Mouse (Mus musculus): ENCODE measurements around the gene Rsrp1.
"Not testable (repeated sequence)": the region's sequence is repeated elsewhere in the genome, so short reads cannot be mapped to it uniquely, and the experiment has no call there.

Gene Rsrp1

GRCm38 (mm10) chr4:134923258-134924018, at the start of gene Rsrp1:
Gene Rsrp1, plus strand, starts transcription at chr4:134923592.
- peak; percentile 99 for DNase-seq

GRCm38 (mm10) chr4:134876171-134876570, 47.2 kb upstream of the Rsrp1 start:
- DNase-seq, result no peak

- peak; percentile 85 for DNase-seq
Measured at GRCm38 (mm10) chr4:134879410-134879981, 43.9 kb upstream of the Rsrp1 start.

- peak; percentile 26 for DNase-seq
Measured at GRCm38 (mm10) chr4:134880041-134880440, 43.4 kb upstream of the Rsrp1 start.

GRCm38 (mm10) chr4:134883266-134883665, 40.1 kb upstream of the Rsrp1 start:
- peak; percentile 56 for DNase-seq

GRCm38 (mm10) chr4:134883808-134884207, 39.6 kb upstream of the Rsrp1 start:
- DNase-seq, result no peak

- DNase-seq, result no peak
Measured at GRCm38 (mm10) chr4:134884364-134884763, 39.0 kb upstream of the Rsrp1 start.

- DNase-seq, result peak; percentile 76
Measured at GRCm38 (mm10) chr4:134892096-134892495, 31.3 kb upstream of the Rsrp1 start.

- no peak for DNase-seq
Measured at GRCm38 (mm10) chr4:134897256-134897655, 26.1 kb upstream of the Rsrp1 start.

GRCm38 (mm10) chr4:134901126-134901525, 22.3 kb upstream of the Rsrp1 start:
- DNase-seq, result no peak

GRCm38 (mm10) chr4:134903046-134903445, 20.3 kb upstream of the Rsrp1 start:
- no peak for DNase-seq

- not testable (repeated sequence) for DNase-seq
Measured at GRCm38 (mm10) chr4:134911406-134911805, 12.0 kb upstream of the Rsrp1 start.

GRCm38 (mm10) chr4:134913413-134913812, 10.0 kb upstream of the Rsrp1 start:
- DNase-seq, result peak; percentile 83

- no peak for DNase-seq
Measured at GRCm38 (mm10) chr4:134914122-134914863, 9.1 kb upstream of the Rsrp1 start.

GRCm38 (mm10) chr4:134914864-134915209, 8.6 kb upstream of the Rsrp1 start, which contains the start of gene Tmem50a:
Gene Tmem50a, minus strand, starts transcription at chr4:134915024.
- peak; percentile 97 for DNase-seq

- no peak for DNase-seq
Measured at GRCm38 (mm10) chr4:134915223-134916050, 8.0 kb upstream of the Rsrp1 start.

- no peak for DNase-seq
Measured at GRCm38 (mm10) chr4:134917194-134917593, 6.2 kb upstream of the Rsrp1 start.

- peak; percentile 88 for DNase-seq
Measured at GRCm38 (mm10) chr4:134918381-134918780, 5.0 kb upstream of the Rsrp1 start.

- no peak for DNase-seq
Measured at GRCm38 (mm10) chr4:134919733-134920540, 3.5 kb upstream of the Rsrp1 start.

GRCm38 (mm10) chr4:134920631-134921030, 2.8 kb upstream of the Rsrp1 start:
- DNase-seq, result no peak

GRCm38 (mm10) chr4:134921703-134922102, 1.7 kb upstream of the Rsrp1 start:
- DNase-seq, result no peak
